ENCODE assay signal across 14 mouse cellular contexts in genomic region chr1:89752659-89753058, GRCm38 (mm10).
A peak's percentile ranks its signal among the peaks of the same experiment; 100 is the strongest.
DNase-seq lines count a peak whose midpoint lies in the region; ATAC-seq and TF ChIP-seq lines count a peak whose summit lies in the region.
"Had no signal": no experiment of that assay in that cellular context is flagged by ENCODE, and none has a peak within 500 bp of the region (broad histone marks: within the 10 kb centered on the region; RNA-seq: fewer than 3 reads in every experiment).

No protein-coding gene starts in this region.

- WGBS in cerebellum, adult 2 months, result 94% methylated on average over 3 of the region's 3 CpGs
- WGBS in kidney, postnatal 0 days, result 94% methylated on average over 3 of the region's 3 CpGs

- no peak overlapping the region for H3K4me2 ChIP-seq in kidney, postnatal 0 days (ENCODE audit: low read length)
- H3K4me2 ChIP-seq: heart, embryonic 15.5 days; midbrain, embryonic 15.5 days had no signal

- no peak for TF ChIP-seq POLR2A in cerebellum, adult 2 months (IDR thresholded peaks at IDR 0.05; ENCODE audit: borderline replicate concordance, insufficient read depth, low read length)
- TF ChIP-seq POLR2A in cortical plate, adult 2 months (IDR thresholded peaks at IDR 0.05; ENCODE audit: extremely low read depth, insufficient read depth, low read length), result no peak

- H3K9ac ChIP-seq in kidney, postnatal 0 days (ENCODE audit: low read depth, low read length), result no peak overlapping the region
- H3K9ac ChIP-seq: heart, embryonic 15.5 days; midbrain, embryonic 15.5 days had no signal

- H3K4me3 ChIP-seq in cerebellum, adult 2 months (replicated peaks; ENCODE audit: insufficient read depth, low read depth, low read length), result no peak overlapping the region
- no peak overlapping the region for H3K4me3 ChIP-seq in kidney, postnatal 0 days (replicated peaks; ENCODE audit: low read depth, low read length)
- no peak overlapping the region for H3K4me3 ChIP-seq in cortical plate, adult 2 months (ENCODE audit: insufficient read depth, low read length)
- H3K4me3 ChIP-seq: heart, embryonic 15.5 days; midbrain, embryonic 15.5 days had no signal

- no peak for DNase-seq in cerebellum, adult 2 months
- DNase-seq in cerebellum, adult 9-11 months, result no peak
- DNase-seq in kidney, postnatal 0 days (ENCODE audit: low spot score), result no peak
- no peak for DNase-seq in kidney, postnatal 14 days
- peak; percentile 29 for DNase-seq in right cerebral cortex, postnatal 4 days
- no peak for DNase-seq in right cerebral cortex, postnatal 10 days (ENCODE audit: low spot score in 2 of 2)
- DNase-seq in gastrocnemius, postnatal 10 days, result no peak
- DNase-seq: adrenal gland, adult 8-10 months; cerebellum, adult 18-20 months; gastrocnemius, postnatal 36 days; lung, postnatal 10 days had no signal

- no peak overlapping the region for H3K27ac ChIP-seq in cerebellum, adult 2 months (ENCODE audit: insufficient read depth, low read length)
- H3K27ac ChIP-seq in kidney, postnatal 0 days, result no peak overlapping the region
- no peak overlapping the region for H3K27ac ChIP-seq in cortical plate, adult 2 months (ENCODE audit: insufficient read depth, low read length)
- H3K27ac ChIP-seq: heart, embryonic 15.5 days; midbrain, embryonic 15.5 days had no signal

- ATAC-seq in kidney, postnatal 0 days (replicated peaks; ENCODE audit: low FRiP score, low read depth), result no peak
- ATAC-seq: midbrain, embryonic 15.5 days had no signal

- no peaks in the 10 kb centered on the region for H3K9me3 ChIP-seq in kidney, postnatal 0 days (replicated peaks; ENCODE audit: low read length)
- H3K9me3 ChIP-seq: heart, embryonic 15.5 days; midbrain, embryonic 15.5 days had no signal

- peaks cover 10% of the 10 kb centered on the region for H3K4me1 ChIP-seq in cerebellum, adult 2 months (ENCODE audit: control insufficient read depth, insufficient read depth, low read length)
- H3K4me1 ChIP-seq in kidney, postnatal 0 days (replicated peaks; ENCODE audit: insufficient read depth, low read length), result peaks cover 7% of the 10 kb centered on the region
- H3K4me1 ChIP-seq in cortical plate, adult 2 months (ENCODE audit: control insufficient read depth, insufficient read depth, low read length), result no peaks in the 10 kb centered on the region; the same call in 1 of the 2 replicates

- H3K27me3 ChIP-seq in cerebellum, adult 2 months (ENCODE audit: control insufficient read depth, insufficient read depth, low read length), result no peaks in the 10 kb centered on the region
- no peaks in the 10 kb centered on the region for H3K27me3 ChIP-seq in kidney, postnatal 0 days (ENCODE audit: insufficient read depth, low read length)
- H3K27me3 ChIP-seq: heart, embryonic 15.5 days had no signal

- peak; percentile 33; the same call in 1 of the 2 replicates for TF ChIP-seq CTCF in cerebellum, adult 2 months (IDR thresholded peaks at IDR 0.05; ENCODE audit: borderline replicate concordance, insufficient read depth, low read depth, low read length)
- peak; percentile 47; the same call in 1 of the 2 replicates for TF ChIP-seq CTCF in kidney, postnatal 0 days (IDR thresholded peaks at IDR 0.05; ENCODE audit: low read depth)
- 0 out of 2 replicates have a peak, but pooled peaks have one; percentile 18 for TF ChIP-seq CTCF in cortical plate, adult 2 months (IDR thresholded peaks at IDR 0.05; ENCODE audit: extremely low read depth, insufficient read depth, low read length)

- no peaks in the 10 kb centered on the region for H3K36me3 ChIP-seq in kidney, postnatal 0 days (ENCODE audit: insufficient read depth, low read length)
- H3K36me3 ChIP-seq: heart, embryonic 15.5 days; midbrain, embryonic 15.5 days had no signal
